Mouse (Mus musculus) limb, embryonic 12.5 days (tissue): ENCODE data around the gene Tanc2. TPM values are rescaled to one million over a fixed set of nuclear protein-coding genes. Genes with fewer than 3 reads are reported as not detected.

ENCODE experiments used
- ATAC-seq: fragments of 200-750 bp; cut with Nextera tagmentation; 2 replicates; pipeline ENCODE4 v1.8.0; 2017; ENCODE audit warnings: low read depth, moderate TSS enrichment; ENCODE audit not compliant: insufficient number of reproducible peaks, insufficient read depth, low FRiP score, low TSS enrichment
- H3K27ac ChIP-seq: fragments of 300-500 bp; sonication (generic); 2 replicates; pipeline ENCODE4 v1.5.1; 2016; ENCODE audit warnings: mild to moderate bottlenecking, moderate library complexity
- H3K27me3 ChIP-seq: fragments of 300-500 bp; sonication (generic); 2 replicates; pipeline ENCODE4 v1.6.1; 2016; ENCODE audit warnings: mild to moderate bottlenecking, moderate library complexity
- H3K36me3 ChIP-seq: fragments of 300-500 bp; sonication (generic); 2 replicates; pipeline ENCODE4 v1.6.1; 2016; ENCODE audit warnings: mild to moderate bottlenecking, moderate library complexity
- H3K4me1 ChIP-seq: fragments of 300-500 bp; sonication (generic); replicated peaks from 2 replicates; pipeline ENCODE4 v1.6.1; 2016
- H3K4me2 ChIP-seq: fragments of 300-500 bp; sonication (generic); 2 replicates; pipeline ENCODE4 v1.6.1; 2016; ENCODE audit warnings: mild to moderate bottlenecking, moderate library complexity
- H3K4me3 ChIP-seq: fragments of 300-500 bp; sonication (generic); replicated peaks from 2 replicates; pipeline ENCODE4 v1.5.1; 2016; ENCODE audit warnings: mild to moderate bottlenecking
- H3K9ac ChIP-seq: fragments of 300-500 bp; sonication (generic); replicated peaks from 2 replicates; pipeline ENCODE4 v1.6.1; 2016; ENCODE audit warnings: mild to moderate bottlenecking, moderate library complexity
- H3K9me3 ChIP-seq: fragments of 300-500 bp; sonication (generic); 2 replicates; pipeline ENCODE4 v1.6.1; 2016; ENCODE audit warnings: mild to moderate bottlenecking, moderate library complexity
- WGBS: fragments of 180-500 bp; shearing (Covaris S2); methylation state at CpG from one replicate; pipeline ENCODE4 v1.1.7; 2016; 5-methylcytosine and 5-hydroxymethylcytosine counted together
- polyA plus RNA-seq: library from polyadenylated mRNA; unstranded; fragments of >200 nt; fragmentation: Nextera tagmentation; extraction: Ambion mirVana; gene quantifications from 2 replicates; pipeline ENCODE4 v1.2.1, GENCODE M21; 2016

Tanc2 gene
- polyA plus RNA-seq, 1 experiment from 2014 or later = 8.5 TPM

- no peak overlapping the region for H3K4me2 ChIP-seq
- peaks cover 6% of the 10 kb centered on the region; the same call in 1 of the 2 replicates for H3K36me3 ChIP-seq
- H3K4me1 ChIP-seq = no peaks in the 10 kb centered on the region
- H3K27me3 ChIP-seq = no peaks in the 10 kb centered on the region
- no peak for ATAC-seq
- H3K9ac ChIP-seq = no peak overlapping the region
- H3K27ac ChIP-seq = no peak overlapping the region
- H3K4me3 ChIP-seq = no peak overlapping the region
- 79% methylated on average over 4 of the region's 4 CpGs for WGBS
- H3K9me3 ChIP-seq = no peaks in the 10 kb centered on the region
Measured at GRCm38 (mm10) chr11:105905529-105906213, 315.9 kb downstream of the Tanc2 start.

DNA sequence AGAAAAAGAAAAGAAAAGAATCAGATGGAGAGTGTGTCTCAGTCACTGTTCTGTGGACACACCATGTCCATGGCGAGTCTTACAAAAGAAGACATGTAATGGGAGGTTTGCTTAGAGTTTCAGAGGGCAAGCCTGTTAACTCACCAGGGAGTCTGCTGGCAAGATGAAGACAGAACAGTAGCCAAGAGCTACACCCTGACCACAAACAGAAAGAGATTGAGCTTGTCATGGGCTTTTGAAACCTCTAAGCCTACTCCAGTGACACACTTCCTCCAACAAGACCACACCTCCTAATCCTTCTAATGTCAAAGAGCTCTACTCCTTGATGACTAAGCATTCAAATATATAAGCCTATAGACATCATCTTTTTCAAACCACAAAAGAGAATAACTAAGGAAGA, 317.6 kb downstream of the Tanc2 start:
- no peak overlapping the region for H3K4me3 ChIP-seq
- ATAC-seq = no peak
- peaks cover 6% of the 10 kb centered on the region; the same call in 1 of the 2 replicates for H3K36me3 ChIP-seq
- no peak overlapping the region for H3K9ac ChIP-seq
- no peak overlapping the region for H3K4me2 ChIP-seq
- H3K27ac ChIP-seq = no peak overlapping the region
- H3K4me1 ChIP-seq = no peaks in the 10 kb centered on the region
- WGBS = 84% methylated on average over 1 of the region's 1 CpGs
- no peaks in the 10 kb centered on the region for H3K9me3 ChIP-seq
- no peaks in the 10 kb centered on the region for H3K27me3 ChIP-seq

DNA sequence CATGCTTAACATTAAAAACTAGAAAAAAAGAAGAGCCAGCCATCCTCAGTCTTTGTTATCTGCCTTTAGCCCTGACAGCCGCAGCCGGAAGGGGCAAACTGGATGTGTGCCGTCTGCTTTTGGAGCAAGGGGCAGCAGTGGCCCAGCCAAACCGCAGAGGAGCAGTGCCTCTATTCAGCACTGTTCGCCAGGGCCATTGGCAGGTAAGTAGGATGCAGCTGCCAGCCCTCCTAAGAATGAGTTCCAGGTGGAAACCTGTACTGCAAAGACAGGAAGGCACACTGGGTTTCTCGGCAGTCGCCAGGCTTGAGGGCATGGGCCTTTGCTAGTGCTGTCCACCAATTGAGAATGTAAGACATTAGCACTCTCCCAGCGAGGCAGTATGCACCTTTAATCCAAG, 319.1 kb downstream of the Tanc2 start:
- Histone ChIP-seq H3K36me3 (peaks cover 10% of the 10 kb centered on the region; the same call in 1 of the 2 replicates), H3K4me2 (no peak overlapping the region), H3K4me1 (no peaks in the 10 kb centered on the region), H3K27me3 (no peaks in the 10 kb centered on the region), H3K4me3 (no peak overlapping the region), H3K9me3 (no peaks in the 10 kb centered on the region), H3K27ac (no peak overlapping the region), H3K9ac (no peak overlapping the region)
- 82% methylated on average over 8 of the region's 8 CpGs for WGBS
- ATAC-seq = no peak

- Histone ChIP-seq H3K27ac (no peak overlapping the region), H3K36me3 (peaks cover 15% of the 10 kb centered on the region; the same call in 1 of the 2 replicates), H3K4me1 (no peaks in the 10 kb centered on the region), H3K4me3 (no peak overlapping the region), H3K9ac (no peak overlapping the region), H3K27me3 (no peaks in the 10 kb centered on the region), H3K9me3 (no peaks in the 10 kb centered on the region), H3K4me2 (no peak overlapping the region)
- no peak for ATAC-seq
- 58% methylated on average over 2 of the region's 2 CpGs for WGBS
Measured at GRCm38 (mm10) chr11:105909617-105910016, 319.8 kb downstream of the Tanc2 start.

DNA sequence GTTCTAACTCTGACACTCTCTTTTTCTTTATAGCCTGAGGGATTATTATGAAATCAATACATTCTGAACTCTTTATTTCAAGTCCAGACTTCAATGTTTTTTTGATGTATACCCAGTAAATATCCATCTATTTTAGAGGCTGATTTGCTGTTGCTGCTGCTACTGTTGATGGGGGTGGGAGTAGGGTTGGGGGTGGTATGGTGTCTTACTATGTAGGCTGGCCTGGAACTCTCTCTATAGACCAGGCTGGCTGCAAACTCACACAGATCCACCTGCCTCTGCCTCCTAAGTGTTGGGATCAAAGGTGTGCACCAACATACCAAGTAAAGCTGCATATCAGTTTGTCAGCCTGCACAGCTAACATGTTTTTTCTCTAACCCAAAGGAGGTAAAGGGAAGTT, 321.4 kb downstream of the Tanc2 start:
- H3K27ac ChIP-seq = no peak overlapping the region
- H3K36me3 ChIP-seq = peaks cover 17% of the 10 kb centered on the region; the same call in 1 of the 2 replicates
- H3K9me3 ChIP-seq = no peaks in the 10 kb centered on the region
- no peak for ATAC-seq
- no peak overlapping the region for H3K4me2 ChIP-seq
- no peaks in the 10 kb centered on the region for H3K27me3 ChIP-seq
- H3K4me1 ChIP-seq = no peaks in the 10 kb centered on the region
- H3K4me3 ChIP-seq = no peak overlapping the region
- no peak overlapping the region for H3K9ac ChIP-seq

- 40% methylated on average over 4 of the region's 4 CpGs for WGBS
- peaks cover 17% of the 10 kb centered on the region; the same call in 1 of the 2 replicates for H3K36me3 ChIP-seq
Measured at GRCm38 (mm10) chr11:105911592-105912375, 322.0 kb downstream of the Tanc2 start.

GRCm38 (mm10) chr11:105913580-105913979, 323.8 kb downstream of the Tanc2 start:
- 56% methylated on average over 5 of the region's 5 CpGs for WGBS
- H3K4me3 ChIP-seq = no peak overlapping the region
- H3K27me3 ChIP-seq = no peaks in the 10 kb centered on the region
- no peak for ATAC-seq
- H3K9ac ChIP-seq = no peak overlapping the region
- no peaks in the 10 kb centered on the region for H3K9me3 ChIP-seq
- H3K4me1 ChIP-seq = no peaks in the 10 kb centered on the region
- peaks cover 21% of the 10 kb centered on the region; the same call in 1 of the 2 replicates for H3K36me3 ChIP-seq
- no peak overlapping the region for H3K4me2 ChIP-seq
- H3K27ac ChIP-seq = no peak overlapping the region

More at GRCm38 (mm10) chr11:105911592-105912375, 322.0 kb downstream of the Tanc2 start:
- Histone ChIP-seq H3K27ac (no peak overlapping the region), H3K4me2 (no peak overlapping the region), H3K4me3 (no peak overlapping the region), H3K9me3 (no peaks in the 10 kb centered on the region), H3K27me3 (no peaks in the 10 kb centered on the region), H3K9ac (no peak overlapping the region), H3K4me1 (no peaks in the 10 kb centered on the region)
- no peak for ATAC-seq

- ATAC-seq = no peak
- Histone ChIP-seq H3K9ac (no peak overlapping the region; the same call in 1 of the 2 replicates), H3K27ac (no peak overlapping the region), H3K4me2 (no peak overlapping the region), H3K4me3 (no peak overlapping the region), H3K36me3 (peaks cover 34% of the 10 kb centered on the region), H3K4me1 (no peaks in the 10 kb centered on the region), H3K27me3 (no peaks in the 10 kb centered on the region), H3K9me3 (no peaks in the 10 kb centered on the region)
- 81% methylated on average over 3 of the region's 3 CpGs for WGBS
Measured at GRCm38 (mm10) chr11:105920098-105920785, 330.5 kb downstream of the Tanc2 start.

DNA sequence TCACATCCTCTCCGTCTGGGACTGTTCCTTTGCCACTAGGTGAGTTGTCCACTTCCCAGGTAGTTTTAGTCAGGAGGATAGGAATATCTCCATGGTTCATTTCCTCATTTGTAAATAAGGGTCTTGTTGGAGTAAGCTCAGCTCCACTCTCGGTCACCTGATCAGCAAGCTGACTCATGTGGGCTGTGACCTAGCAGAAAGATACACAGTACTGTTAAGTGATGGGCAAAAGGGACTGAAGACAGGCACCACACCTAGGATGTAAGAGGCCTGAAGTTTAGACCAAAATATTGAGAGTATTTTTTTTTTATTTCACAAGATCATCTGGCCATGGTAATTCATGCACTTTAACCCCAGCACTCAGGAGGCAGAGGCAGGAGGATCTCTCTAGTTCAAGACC, 331.1 kb downstream of the Tanc2 start:
- Histone ChIP-seq H3K9ac (no peak overlapping the region; the same call in 1 of the 2 replicates), H3K27ac (no peak overlapping the region), H3K36me3 (peaks cover 34% of the 10 kb centered on the region), H3K4me1 (no peaks in the 10 kb centered on the region), H3K4me2 (no peak overlapping the region), H3K4me3 (no peak overlapping the region), H3K9me3 (no peaks in the 10 kb centered on the region), H3K27me3 (no peaks in the 10 kb centered on the region)
- no peak for ATAC-seq
- WGBS = 90% methylated on average over 2 of the region's 2 CpGs

GRCm38 (mm10) chr11:105921275-105921674, 331.5 kb downstream of the Tanc2 start:
- no peaks in the 10 kb centered on the region for H3K9me3 ChIP-seq
- 91% methylated on average over 5 of the region's 5 CpGs for WGBS
- no peak overlapping the region for H3K9ac ChIP-seq
- H3K27ac ChIP-seq = no peak overlapping the region
- H3K4me2 ChIP-seq = no peak overlapping the region
- H3K4me1 ChIP-seq = no peaks in the 10 kb centered on the region
- H3K36me3 ChIP-seq = peaks cover 34% of the 10 kb centered on the region
- no peak for ATAC-seq
- H3K4me3 ChIP-seq = no peak overlapping the region
- no peaks in the 10 kb centered on the region for H3K27me3 ChIP-seq
